Mouse (Mus musculus) ES-E14 (cell line): ENCODE measurements around the gene Bola1.

Experiments used
- CHD2 ChIP-seq: IDR thresholded peaks from 2 replicates; pipeline ENCODE4 v1.6.1; 2014; ENCODE audit warnings: mild to moderate bottlenecking, low read depth, low read length, inconsistent platforms
- HCFC1 ChIP-seq: IDR thresholded peaks from 2 replicates; pipeline ENCODE4 v1.6.1; 2012; ENCODE audit warnings: low read length, inconsistent platforms, borderline replicate concordance; ENCODE audit not compliant: insufficient read depth
- MAFK ChIP-seq: IDR thresholded peaks from 2 replicates; pipeline ENCODE4 v1.6.1; 2014; ENCODE audit warnings: mild to moderate bottlenecking, low read depth, low read length, inconsistent platforms; ENCODE audit not compliant: insufficient read depth
- ZNF384 ChIP-seq: IDR thresholded peaks from 2 replicates; pipeline ENCODE4 v1.6.1; 2012; ENCODE audit warnings: low read depth, low read length, inconsistent platforms

GRCm38 (mm10) chr3:96268051-96268775, 48.7 kb upstream of the Bola1 start, which contains the start of gene Hist2h3b:
- TF ChIP-seq MAFK (no peak), CHD2 (no peak), ZNF384 (no peak), HCFC1 (no peak)
